In the genomic region with DNA sequence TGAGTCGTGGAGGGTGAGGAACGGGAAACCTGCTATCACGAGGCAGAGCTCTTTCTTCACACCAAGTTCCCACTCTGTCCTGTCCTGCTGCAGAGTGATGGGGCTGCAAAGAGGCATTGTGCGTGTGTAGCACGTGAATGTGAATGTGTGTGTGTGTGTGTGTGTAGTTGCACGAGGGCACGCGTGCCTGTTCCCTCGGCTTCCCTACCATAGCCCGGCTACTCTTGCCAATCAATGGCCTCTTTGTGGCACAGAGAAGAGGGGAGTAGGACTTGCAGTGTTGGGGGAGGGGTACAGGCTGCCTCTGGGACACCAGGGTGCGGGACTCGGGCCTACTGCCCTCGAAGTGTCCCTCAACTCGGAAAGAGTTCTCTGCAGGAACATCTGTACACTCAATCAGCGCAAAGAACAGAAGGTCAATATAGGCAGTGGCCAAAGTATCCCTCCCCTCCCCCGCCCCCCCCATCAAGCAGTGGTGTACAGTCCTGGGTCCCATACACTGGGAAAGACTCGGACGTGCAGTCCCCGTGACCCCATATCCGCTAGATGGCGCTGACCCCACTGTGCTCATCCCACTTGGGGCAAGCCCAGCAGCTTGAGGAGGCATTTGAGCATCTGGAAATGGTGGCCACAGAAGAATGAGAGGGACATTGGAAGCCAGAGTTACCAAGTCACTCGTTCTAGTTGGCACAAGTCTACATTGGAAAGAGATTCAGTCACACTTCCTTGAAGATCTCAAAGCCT, we compare ENCODE assay signal across 9 mouse cellular contexts. TPM values are rescaled to one million over a fixed set of nuclear protein-coding genes. Genes with fewer than 3 reads are reported as not detected.
DNase-seq lines count a peak whose midpoint lies in the region; ATAC-seq and TF ChIP-seq lines count a peak whose summit lies in the region.
"Had no signal": no experiment of that assay in that cellular context is flagged by ENCODE, and none has a peak within 500 bp of the region (broad histone marks: within the 10 kb centered on the region; RNA-seq: fewer than 3 reads in every experiment).

No protein-coding gene starts in this region.

- no peak overlapping the region for H3K4me3 ChIP-seq in lung, postnatal 0 days (ENCODE audit: low read depth, low read length)
- H3K4me3 ChIP-seq: embryonic facial prominence, embryonic 15.5 days; liver, embryonic 15.5 days had no signal

- no peaks in the 10 kb centered on the region for H3K27me3 ChIP-seq in lung, postnatal 0 days (replicated peaks; ENCODE audit: insufficient read depth, low read length)
- H3K27me3 ChIP-seq in splenic B cell, adult 2 months (ENCODE audit: control insufficient read depth, insufficient read depth, low read length, poor library complexity, severe bottlenecking) = no peaks in the 10 kb centered on the region
- H3K27me3 ChIP-seq: liver, embryonic 15.5 days had no signal

- peak; percentile 83 for TF ChIP-seq CTCF in lung, postnatal 0 days (IDR thresholded peaks at IDR 0.05)

- TF ChIP-seq EP300 in lung, postnatal 0 days (IDR thresholded peaks at IDR 0.05) = no peak

- H3K36me3 ChIP-seq in lung, postnatal 0 days (ENCODE audit: insufficient read depth, low read length) = no peaks in the 10 kb centered on the region
- H3K36me3 ChIP-seq in splenic B cell, adult 2 months (ENCODE audit: control insufficient read depth, insufficient read depth, low read length, poor library complexity, severe bottlenecking) = no peaks in the 10 kb centered on the region
- H3K36me3 ChIP-seq: embryonic facial prominence, embryonic 15.5 days; liver, embryonic 15.5 days had no signal

- no peak overlapping the region for H3K9ac ChIP-seq in lung, postnatal 0 days (replicated peaks; ENCODE audit: low read depth)
- H3K9ac ChIP-seq: embryonic facial prominence, embryonic 15.5 days; liver, embryonic 15.5 days had no signal

- 19% methylated on average over 22 of the region's 22 CpGs for WGBS in lung, postnatal 0 days

- H3K9me3 ChIP-seq in lung, postnatal 0 days (ENCODE audit: low read length) = no peaks in the 10 kb centered on the region
- H3K9me3 ChIP-seq: embryonic facial prominence, embryonic 15.5 days; liver, embryonic 15.5 days had no signal

- no peak overlapping the region for H3K4me2 ChIP-seq in lung, postnatal 0 days (replicated peaks; ENCODE audit: low read depth, low read length)
- H3K4me2 ChIP-seq: embryonic facial prominence, embryonic 15.5 days; liver, embryonic 15.5 days had no signal

- intact Hi-C loops in gastrocnemius, postnatal 14 days (cut with DNase I; ENCODE audit: low total_unique reads) = no loop called here

- H3K27ac ChIP-seq in lung, postnatal 0 days (ENCODE audit: low read length) = no peak overlapping the region
- H3K27ac ChIP-seq: embryonic facial prominence, embryonic 15.5 days; liver, embryonic 15.5 days had no signal

- H3K4me1 ChIP-seq in lung, postnatal 0 days (ENCODE audit: insufficient read depth, low read depth, low read length) = peaks cover 6% of the 10 kb centered on the region; the same call in 1 of the 2 replicates
- H3K4me1 ChIP-seq: liver, embryonic 15.5 days had no signal

- DNase-seq in urinary bladder, postnatal 14 days (ENCODE audit: low spot score) = peak; percentile 66
- DNase-seq in urinary bladder, adult 18-20 months (ENCODE audit: low spot score in 2 of 2) = no peak
- DNase-seq in cerebellum, adult 8-10 months = peak; percentile 57
- peak; percentile 73 for DNase-seq in gastrocnemius, postnatal 14 days
- peak; percentile 35 for DNase-seq in kidney, adult 11 months
- peak; percentile 58 for DNase-seq in lung, postnatal 0 days (ENCODE audit: low spot score)
- DNase-seq in splenic B cell, adult 2 months (ENCODE audit: low read depth, low spot score) = peak; percentile 59

- ATAC-seq in lung, postnatal 0 days = peak; percentile 48

RNA-seq across cellular contexts. Expression of a gene that starts 13.3 kb away (rescaled TPM):
- 1 to 10 TPM; 4.5 to 6.7 TPM for total RNA-seq in gastrocnemius, postnatal 14 days (2021)
- polyA plus RNA-seq in lung, postnatal 0 days (2015; fragmentation: Nextera tagmentation; extraction: Ambion mirVana) = 8.2 and 10.2 TPM in 2 replicates

Comparison
In these comparisons a context has a peak if more than half of its experiments do, and no peak if none do; other contexts are left out.
1. DNase-seq: peak in urinary bladder, postnatal 14 days (single experiment), cerebellum, adult 8-10 months (single experiment), gastrocnemius, postnatal 14 days (single experiment), kidney, adult 11 months (single experiment), lung, postnatal 0 days (single experiment) and splenic B cell, adult 2 months (single experiment); none in urinary bladder, adult 18-20 months (0 of 2).